Mouse (Mus musculus) intestine, embryonic 16.5 days (tissue): ENCODE data around the gene Hsf2. TPM values are rescaled to one million over a fixed set of nuclear protein-coding genes. Genes with fewer than 3 reads are reported as not detected.
A peak's percentile ranks its signal among the peaks of the same experiment; 100 is the strongest.
"Not testable (repeated sequence)": the region's sequence is repeated elsewhere in the genome, so short reads cannot be mapped to it uniquely, and the experiment has no call there.

Source experiments
- ATAC-seq: fragments of 200-750 bp; cut with Nextera tagmentation; 2 replicates; pipeline ENCODE4 v1.8.0; 2017; ENCODE audit warnings: moderate TSS enrichment, moderate library complexity
- H3K27ac ChIP-seq: fragments of 300-500 bp; sonication (generic); 2 replicates; pipeline ENCODE4 v1.5.1; 2014; ENCODE audit warnings: mild to moderate bottlenecking, low read length
- H3K27me3 ChIP-seq: fragments of 300-500 bp; sonication (generic); replicated peaks from 2 replicates; pipeline ENCODE4 v1.6.1; 2014; ENCODE audit warnings: low read length, control low read depth, mixed read lengths; ENCODE audit not compliant: control insufficient read depth, insufficient read depth
- H3K36me3 ChIP-seq: fragments of 300-500 bp; sonication (generic); 2 replicates; pipeline ENCODE4 v1.6.1; 2014; ENCODE audit warnings: low read length, control low read depth; ENCODE audit not compliant: control insufficient read depth, insufficient read depth
- H3K4me1 ChIP-seq: fragments of 300-500 bp; sonication (generic); 2 replicates; pipeline ENCODE4 v1.6.1; 2014; ENCODE audit warnings: low read length, control low read depth, mixed read lengths; ENCODE audit not compliant: control insufficient read depth, insufficient read depth
- H3K4me2 ChIP-seq: fragments of 300-500 bp; sonication (generic); 2 replicates; pipeline ENCODE4 v1.6.1; 2014; ENCODE audit warnings: low read depth, low read length, control low read depth
- H3K4me3 ChIP-seq: fragments of 300-500 bp; sonication (generic); 2 replicates; pipeline ENCODE4 v1.5.1; 2014; ENCODE audit warnings: mild to moderate bottlenecking, low read length
- H3K9ac ChIP-seq: fragments of 300-500 bp; sonication (generic); 2 replicates; pipeline ENCODE4 v1.6.1; 2014; ENCODE audit warnings: low read depth, low read length
- H3K9me3 ChIP-seq: fragments of 300-500 bp; sonication (generic); 2 replicates; pipeline ENCODE4 v1.6.1; 2016; ENCODE audit warnings: low read length, control low read depth; ENCODE audit not compliant: control insufficient read depth
- WGBS: fragments of 180-500 bp; shearing (Covaris S2); extraction: QIAGEN DNeasy Blood & Tissue Kit; methylation state at CpG from one replicate; pipeline ENCODE4 v1.1.7; 2014; 5-methylcytosine and 5-hydroxymethylcytosine counted together
- polyA plus RNA-seq: library from polyadenylated mRNA; unstranded; fragments of >200 nt; fragmentation: Nextera tagmentation; extraction: Ambion mirVana; gene quantifications from 2 replicates; pipeline ENCODE4 v1.2.1, GENCODE M21; 2015

Gene Hsf2
- polyA plus RNA-seq = 12.2 and 13.5 TPM in 2 replicates

GRCm38 (mm10) chr10:57485908-57486541, at the start of gene Hsf2:
Gene Hsf2 (plus strand): TSS chr10:57486385.
- ATAC-seq = peak; percentile 100
- Histone ChIP-seq H3K9ac (peak within 1 kb of the TSS; percentile 92), H3K27ac (peak within 1 kb of the TSS; percentile 94), H3K27me3 (no peaks in the 10 kb centered on the region), H3K9me3 (no peaks in the 10 kb centered on the region), H3K4me2 (peak within 1 kb of the TSS; percentile 71), H3K4me3 (peak within 1 kb of the TSS; percentile 95), H3K4me1 (peaks cover 2% of the 10 kb centered on the region; the same call in 1 of the 2 replicates), H3K36me3 (no peaks in the 10 kb centered on the region)
- WGBS = under 1% methylated on average over 52 of the region's 52 CpGs

GRCm38 (mm10) chr10:57437898-57438297, 48.3 kb upstream of the Hsf2 start:
- no peaks in the 10 kb centered on the region for H3K27me3 ChIP-seq
- H3K27ac ChIP-seq = no peak overlapping the region
- 80% methylated on average over 2 of the region's 2 CpGs for WGBS
- no peak overlapping the region for H3K4me3 ChIP-seq
- H3K9me3 ChIP-seq = no peaks in the 10 kb centered on the region
- H3K4me1 ChIP-seq = no peaks in the 10 kb centered on the region
- no peak overlapping the region for H3K9ac ChIP-seq
- no peak overlapping the region for H3K4me2 ChIP-seq
- no peaks in the 10 kb centered on the region for H3K36me3 ChIP-seq
- no peak for ATAC-seq

DNA sequence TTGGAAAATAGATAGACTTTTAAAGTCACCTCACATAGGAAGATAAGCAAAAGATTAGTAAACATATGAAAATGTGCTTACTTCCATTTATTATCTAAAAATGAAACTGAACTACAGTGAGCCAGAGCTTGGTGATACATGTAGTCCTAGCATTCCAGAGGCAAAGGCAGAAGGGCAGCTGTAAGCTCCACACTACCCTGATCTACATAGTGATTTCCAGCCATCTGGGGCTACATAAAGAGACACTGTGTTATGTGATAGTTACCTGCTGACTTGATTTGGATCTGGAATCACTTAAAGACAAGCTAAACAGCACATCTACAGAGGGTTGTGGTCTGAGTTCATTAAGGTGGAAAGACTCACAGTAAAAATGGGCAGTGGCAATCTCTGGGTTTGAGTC, 45.1 kb upstream of the Hsf2 start:
- no peak overlapping the region for H3K4me2 ChIP-seq
- no peak overlapping the region for H3K27ac ChIP-seq
- H3K9me3 ChIP-seq = no peaks in the 10 kb centered on the region
- no peaks in the 10 kb centered on the region for H3K4me1 ChIP-seq
- no peak for ATAC-seq
- H3K27me3 ChIP-seq = no peaks in the 10 kb centered on the region
- no peak overlapping the region for H3K9ac ChIP-seq
- H3K36me3 ChIP-seq = no peaks in the 10 kb centered on the region
- H3K4me3 ChIP-seq = no peak overlapping the region

- ATAC-seq = no peak
- whole genome bisulfite sequencing = 70% methylated on average over 8 of the region's 8 CpGs
- no peak overlapping the region for H3K9ac ChIP-seq
These were observed 41.8 kb upstream of the Hsf2 start for GRCm38 (mm10) chr10:57444392-57444791.

GRCm38 (mm10) chr10:57445655-57446054, 40.5 kb upstream of the Hsf2 start:
- no peak overlapping the region for H3K4me3 ChIP-seq
- ATAC-seq = no peak
- no peak overlapping the region for H3K27ac ChIP-seq
- no peaks in the 10 kb centered on the region for H3K4me1 ChIP-seq
- 84% methylated on average over 1 of the region's 1 CpGs for WGBS
- H3K36me3 ChIP-seq = no peaks in the 10 kb centered on the region
- no peaks in the 10 kb centered on the region for H3K27me3 ChIP-seq
- H3K9me3 ChIP-seq = no peaks in the 10 kb centered on the region
- H3K9ac ChIP-seq = no peak overlapping the region
- no peak overlapping the region for H3K4me2 ChIP-seq

More at GRCm38 (mm10) chr10:57444392-57444791, 41.8 kb upstream of the Hsf2 start:
- Histone ChIP-seq H3K27me3 (no peaks in the 10 kb centered on the region), H3K27ac (no peak overlapping the region), H3K4me1 (no peaks in the 10 kb centered on the region), H3K36me3 (no peaks in the 10 kb centered on the region), H3K4me2 (no peak overlapping the region), H3K4me3 (no peak overlapping the region), H3K9me3 (no peaks in the 10 kb centered on the region)

- H3K27me3 ChIP-seq = no peaks in the 10 kb centered on the region
- H3K9ac ChIP-seq = no peak overlapping the region
- H3K4me2 ChIP-seq = no peak overlapping the region
- no peaks in the 10 kb centered on the region for H3K36me3 ChIP-seq
- no peak for ATAC-seq
- H3K9me3 ChIP-seq = no peaks in the 10 kb centered on the region
- H3K4me1 ChIP-seq = no peaks in the 10 kb centered on the region
- no peak overlapping the region for H3K27ac ChIP-seq
- no peak overlapping the region for H3K4me3 ChIP-seq
These were observed 38.5 kb upstream of the Hsf2 start for GRCm38 (mm10) chr10:57447657-57448050.

- no peaks in the 10 kb centered on the region for H3K27me3 ChIP-seq
- no peak overlapping the region for H3K4me3 ChIP-seq
- H3K4me1 ChIP-seq = no peaks in the 10 kb centered on the region
- no peaks in the 10 kb centered on the region for H3K9me3 ChIP-seq
- no peaks in the 10 kb centered on the region for H3K36me3 ChIP-seq
- peak; percentile 70; the same call in 1 of the 2 replicates for ATAC-seq
- no peak overlapping the region for H3K4me2 ChIP-seq
- WGBS = 4% methylated on average over 19 of the region's 19 CpGs
- H3K27ac ChIP-seq = no peak overlapping the region
- H3K9ac ChIP-seq = no peak overlapping the region
These were observed 38.0 kb upstream of the Hsf2 start for GRCm38 (mm10) chr10:57448051-57448716.

DNA sequence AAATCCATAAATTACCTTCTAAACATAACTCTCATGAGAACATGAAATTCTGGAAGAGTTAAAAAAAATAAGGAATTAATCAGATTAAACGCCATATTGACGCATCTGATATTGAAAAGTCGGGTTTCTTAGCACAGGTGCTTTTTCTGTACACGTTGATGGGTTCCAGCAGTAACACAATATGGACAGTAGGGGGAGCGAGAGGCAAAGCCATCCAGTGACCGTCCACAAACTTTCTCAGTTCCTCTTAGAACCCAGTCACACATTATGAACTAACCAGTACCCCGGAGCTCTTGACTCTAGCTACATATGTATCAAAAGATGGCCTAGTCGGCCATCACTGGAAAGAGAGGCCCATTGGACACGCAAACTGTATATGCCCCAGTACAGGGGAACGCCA, 22.9 kb upstream of the Hsf2 start:
- H3K27me3 ChIP-seq, H3K36me3 ChIP-seq, H3K9ac ChIP-seq, H3K4me1 ChIP-seq, ATAC-seq, H3K4me2 ChIP-seq, H3K27ac ChIP-seq, H3K9me3 ChIP-seq, H3K4me3 ChIP-seq: not testable (repeated sequence)
- WGBS = 25% methylated on average over 10 of the region's 10 CpGs

DNA sequence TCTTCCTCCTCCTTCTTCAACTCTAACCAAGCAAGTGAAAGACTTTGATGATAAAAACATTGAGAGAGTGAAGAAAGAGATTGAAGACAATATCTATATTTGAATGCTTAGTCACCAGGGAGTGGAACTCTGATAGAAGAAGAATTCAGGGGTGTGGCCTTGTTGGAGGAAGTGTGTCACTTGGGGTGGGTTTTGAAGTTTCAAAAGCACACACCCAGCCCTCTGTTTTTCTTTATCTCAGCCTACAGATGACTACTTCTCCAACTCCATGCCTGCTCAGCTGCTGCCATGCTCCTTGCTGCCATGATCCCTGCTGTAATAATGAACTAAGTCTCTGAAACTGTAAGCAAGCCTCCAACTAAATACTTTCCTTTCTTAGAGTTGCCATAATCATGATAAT, 20.4 kb upstream of the Hsf2 start:
- H3K36me3 ChIP-seq = no peaks in the 10 kb centered on the region
- no peaks in the 10 kb centered on the region for H3K4me1 ChIP-seq
- ATAC-seq = no peak
- no peaks in the 10 kb centered on the region for H3K27me3 ChIP-seq
- no peak overlapping the region for H3K4me3 ChIP-seq
- H3K9me3 ChIP-seq = no peaks in the 10 kb centered on the region
- H3K27ac ChIP-seq = no peak overlapping the region
- H3K4me2 ChIP-seq = no peak overlapping the region
- no peak overlapping the region for H3K9ac ChIP-seq
